Mouse (Mus musculus) bone marrow, adult 2 months (tissue): Measurements from ENCODE around the gene Ccr8. TPM values are rescaled to one million over a fixed set of nuclear protein-coding genes. Genes with fewer than 3 reads are reported as not detected.
A peak's percentile ranks its signal among the peaks of the same experiment; 100 is the strongest.

Experiments used
- H3K27ac ChIP-seq: fragments of 200-500 bp; 2 replicates; pipeline ENCODE4 v1.5.1; 2012; ENCODE audit warnings: low read depth, mild to moderate bottlenecking, control low read depth, inconsistent platforms, low read length; ENCODE audit not compliant: control insufficient read depth, poor library complexity, insufficient read depth
- H3K4me1 ChIP-seq: fragments of 200-500 bp; 2 replicates; pipeline ENCODE4 v1.6.1; 2011; ENCODE audit warnings: low read length; ENCODE audit not compliant: control insufficient read depth, insufficient read depth
- H3K4me3 ChIP-seq: fragments of 200-500 bp; replicated peaks from 2 replicates; pipeline ENCODE3; 2011; ENCODE audit warnings: mild to moderate bottlenecking, low read depth, low read length, control low read depth; ENCODE audit not compliant: control insufficient read depth
- CTCF ChIP-seq: fragments of 200-500 bp; IDR thresholded peaks from 2 replicates; pipeline ENCODE4 v1.5.1; 2011; ENCODE audit warnings: low read length, control low read depth; ENCODE audit not compliant: control insufficient read depth, insufficient read depth
- POLR2A ChIP-seq: fragments of 200-500 bp; IDR thresholded peaks from 2 replicates; pipeline ENCODE4 v1.6.1; 2011; ENCODE audit warnings: low read depth, mild to moderate bottlenecking, control low read depth, low read length, borderline replicate concordance; ENCODE audit not compliant: control insufficient read depth
- WGBS: fragments of 180-500 bp; shearing (Covaris S2); methylation state at CpG from one replicate; pipeline ENCODE4 v1.1.7; 2018; 5-methylcytosine and 5-hydroxymethylcytosine counted together
- polyA plus RNA-seq: library from polyadenylated mRNA; stranded (reverse); fragments of >200 nt; gene quantifications from 2 replicates; pipeline ENCODE4 v1.2.4, GENCODE M21; 2011; ENCODE audit warnings: low replicate concordance; ENCODE audit not compliant: missing spikeins, insufficient read depth, insufficient read length

Gene Ccr8
- polyA plus RNA-seq, 1 experiment = not detected

GRCm38 (mm10) chr9:120114789-120115151, 22.9 kb downstream of the Ccr8 start:
- Histone ChIP-seq H3K4me3 (peak overlapping the region; percentile 89), H3K4me1 (peaks cover 10% of the 10 kb centered on the region; the same call in 1 of the 2 replicates), H3K27ac (peak overlapping the region; percentile 93)
- WGBS = 69% methylated on average over 2 of the region's 2 CpGs
- TF ChIP-seq CTCF (no peak), POLR2A (peak; percentile 58; the same call in 1 of the 2 replicates)

DNA sequence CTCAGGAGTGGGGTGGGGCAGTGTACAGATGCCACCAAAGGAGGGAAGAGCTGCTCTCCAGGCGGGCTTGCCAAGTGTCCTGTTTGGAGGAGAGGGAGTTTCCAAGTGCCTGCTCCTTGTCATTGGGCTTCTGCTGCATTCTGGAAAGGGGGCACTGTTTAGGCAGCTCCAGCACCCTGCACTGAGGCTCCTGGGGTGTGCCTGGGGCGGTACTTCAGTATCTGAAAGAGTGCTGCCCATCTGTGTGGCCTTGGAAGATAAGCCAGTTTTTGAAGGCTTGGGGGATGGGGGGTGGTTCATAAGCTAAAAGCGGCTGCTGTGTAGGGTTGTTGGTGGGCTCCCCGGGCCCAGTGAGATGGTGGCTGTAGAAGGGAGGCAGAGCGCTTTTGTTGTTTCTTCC, 23.7 kb downstream of the Ccr8 start:
- peaks cover 10% of the 10 kb centered on the region; the same call in 1 of the 2 replicates for H3K4me1 ChIP-seq
- H3K27ac ChIP-seq = peak overlapping the region; percentile 93
- TF ChIP-seq CTCF (no peak), POLR2A (peak; percentile 81)
- peak overlapping the region; percentile 89 for H3K4me3 ChIP-seq
- 54% methylated on average over 5 of the region's 5 CpGs for WGBS

DNA sequence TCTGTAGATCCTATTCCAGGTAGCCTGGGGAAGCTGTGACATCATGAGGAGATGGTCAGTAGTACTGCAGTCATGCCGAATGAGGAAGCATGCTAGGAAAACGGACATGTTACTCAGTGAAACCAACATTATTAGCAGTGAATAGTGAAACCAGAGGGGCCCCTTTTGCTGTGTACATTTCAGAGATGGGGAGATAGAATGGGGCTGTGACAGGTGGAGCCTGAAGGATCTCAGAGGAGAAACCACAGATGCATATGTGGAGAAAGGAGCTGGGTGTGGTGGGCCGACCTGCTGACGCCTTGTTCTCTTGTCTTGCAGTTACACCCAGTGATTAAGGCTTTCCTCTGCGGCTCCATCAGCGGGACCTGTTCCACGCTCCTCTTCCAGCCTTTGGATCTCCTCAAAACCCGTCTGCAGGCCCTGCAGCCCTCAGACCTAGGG, 24.3 kb downstream of the Ccr8 start:
- WGBS = 43% methylated on average over 8 of the region's 8 CpGs
- Histone ChIP-seq H3K4me3 (peak overlapping the region; percentile 64), H3K27ac (peak overlapping the region; percentile 80), H3K4me1 (peaks cover 10% of the 10 kb centered on the region; the same call in 1 of the 2 replicates)
- TF ChIP-seq CTCF = no peak
- TF ChIP-seq POLR2A = no peak

GRCm38 (mm10) chr9:120118212-120118611, 26.3 kb downstream of the Ccr8 start:
- H3K4me3 ChIP-seq = no peak overlapping the region
- WGBS = 51% methylated on average over 4 of the region's 4 CpGs

GRCm38 (mm10) chr9:120120503-120120902, 28.6 kb downstream of the Ccr8 start:
- TF ChIP-seq CTCF = no peak
- TF ChIP-seq POLR2A = no peak
- H3K4me3 ChIP-seq = no peak overlapping the region
- 94% methylated on average over 7 of the region's 7 CpGs for WGBS
- H3K4me1 ChIP-seq = 0 out of 2 replicates have a peak, but pooled peaks cover 4% of the 10 kb centered on the region
- no peak overlapping the region for H3K27ac ChIP-seq

More at GRCm38 (mm10) chr9:120118212-120118611, 26.3 kb downstream of the Ccr8 start:
- Histone ChIP-seq H3K27ac (peak overlapping the region; percentile 30), H3K4me1 (peaks cover 6% of the 10 kb centered on the region; the same call in 1 of the 2 replicates)
- TF ChIP-seq POLR2A (no peak), CTCF (no peak)

GRCm38 (mm10) chr9:120126868-120127267, 35.0 kb downstream of the Ccr8 start:
- WGBS = 41% methylated on average over 11 of the region's 11 CpGs

DNA sequence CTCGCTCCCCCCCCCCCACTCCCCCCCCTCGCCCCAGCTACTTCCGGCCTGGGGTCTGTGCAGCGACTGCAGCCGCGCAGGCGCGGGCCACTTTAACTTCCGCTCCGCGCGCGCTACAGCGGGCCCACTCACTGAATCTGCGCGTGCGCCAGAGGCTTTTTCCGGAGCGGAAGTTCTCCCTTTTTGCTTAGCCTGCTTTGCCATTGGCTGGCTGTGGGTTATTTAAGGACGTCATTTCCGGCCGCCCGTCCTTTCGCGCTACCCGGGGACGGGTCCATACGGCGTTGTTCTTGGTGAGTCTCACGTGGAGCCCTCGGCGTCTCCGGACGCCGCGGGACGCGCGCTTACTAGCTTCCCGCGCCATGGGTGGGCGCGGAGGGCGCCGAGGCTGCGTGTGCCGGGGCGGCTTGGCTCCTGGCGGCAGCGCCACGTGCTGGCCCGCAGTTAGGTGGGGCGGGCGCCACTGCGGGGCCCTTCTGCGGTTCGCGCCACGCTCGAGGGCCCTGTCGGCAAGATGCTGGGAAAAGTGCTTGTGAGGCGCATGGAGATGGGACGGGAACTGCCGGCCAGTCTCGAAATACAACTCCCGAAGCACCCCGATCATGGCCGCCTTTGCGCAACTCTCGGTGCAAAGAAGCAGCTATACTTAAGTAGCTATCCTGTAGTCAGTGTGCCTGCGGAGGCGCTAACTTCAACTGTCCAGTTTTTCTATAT, 35.8 kb downstream of the Ccr8 start, which contains the start of gene Rpsa:
Gene Rpsa, plus strand, starts transcription at position 152 of the 714 bp plus-strand sequence.
- Histone ChIP-seq H3K4me3 (peak within 1 kb of the TSS; percentile 96), H3K27ac (peak within 1 kb of the TSS; percentile 92), H3K4me1 (peaks cover 1% of the 10 kb centered on the region; the same call in 1 of the 2 replicates)
- TF ChIP-seq CTCF (no peak), POLR2A (peak; percentile 88)
- under 1% methylated on average over 72 of the region's 72 CpGs for WGBS

More at GRCm38 (mm10) chr9:120126868-120127267, 35.0 kb downstream of the Ccr8 start:
- Histone ChIP-seq H3K4me3 (no peak overlapping the region), H3K27ac (peak overlapping the region; percentile 51; the same call in 1 of the 2 replicates), H3K4me1 (peaks cover 1% of the 10 kb centered on the region; the same call in 1 of the 2 replicates)
- TF ChIP-seq CTCF (no peak), POLR2A (no peak)

GRCm38 (mm10) chr9:120129276-120129675, 37.4 kb downstream of the Ccr8 start:
- Histone ChIP-seq H3K4me1 (peaks cover 1% of the 10 kb centered on the region; the same call in 1 of the 2 replicates), H3K27ac (no peak overlapping the region), H3K4me3 (peak overlapping the region; percentile 33)
- TF ChIP-seq CTCF (no peak), POLR2A (no peak)
- 48% methylated on average over 10 of the region's 10 CpGs for WGBS
